Mouse (Mus musculus) adrenal gland, postnatal 36 days (tissue): ENCODE data around the gene Slc36a1. TPM values are rescaled to one million over a fixed set of nuclear protein-coding genes. Genes with fewer than 3 reads are reported as not detected.

Source experiments
- DNase-seq, 2 experiments: peaks; one replicate each; pipeline ENCODE4 v3.0.0; 2021; ENCODE audit warnings: mixed read lengths in 1 of 2
- total RNA-seq, 2 experiments: library from RNA; stranded (reverse); gene quantifications; 2 replicates each; pipeline ENCODE4 v1.2.3; 2021

Slc36a1 gene
- total RNA-seq, 2 experiments from 2014 or later: 14.5 to 18.4 TPM

DNA sequence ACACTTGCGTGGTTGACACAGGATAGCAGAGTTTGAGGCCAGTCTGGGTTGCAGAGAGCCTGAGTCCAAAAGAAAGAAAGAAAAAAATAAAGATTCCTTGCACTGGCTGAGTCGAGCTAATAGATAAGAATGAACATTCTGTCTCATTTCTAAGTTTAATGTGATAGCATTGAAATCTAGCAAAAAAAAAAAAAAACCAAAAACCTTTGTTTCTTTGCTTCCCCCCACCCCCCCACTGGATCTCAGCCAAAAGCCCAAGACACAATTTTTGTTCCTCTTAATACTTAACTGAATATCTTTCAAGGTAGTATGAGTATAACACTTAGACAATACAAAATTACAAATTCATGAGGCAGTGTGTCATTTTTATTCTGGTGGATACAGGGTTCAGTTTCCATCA lies 4.9 kb downstream of the Slc36a1 start:
- DNase-seq: no peak

DNA sequence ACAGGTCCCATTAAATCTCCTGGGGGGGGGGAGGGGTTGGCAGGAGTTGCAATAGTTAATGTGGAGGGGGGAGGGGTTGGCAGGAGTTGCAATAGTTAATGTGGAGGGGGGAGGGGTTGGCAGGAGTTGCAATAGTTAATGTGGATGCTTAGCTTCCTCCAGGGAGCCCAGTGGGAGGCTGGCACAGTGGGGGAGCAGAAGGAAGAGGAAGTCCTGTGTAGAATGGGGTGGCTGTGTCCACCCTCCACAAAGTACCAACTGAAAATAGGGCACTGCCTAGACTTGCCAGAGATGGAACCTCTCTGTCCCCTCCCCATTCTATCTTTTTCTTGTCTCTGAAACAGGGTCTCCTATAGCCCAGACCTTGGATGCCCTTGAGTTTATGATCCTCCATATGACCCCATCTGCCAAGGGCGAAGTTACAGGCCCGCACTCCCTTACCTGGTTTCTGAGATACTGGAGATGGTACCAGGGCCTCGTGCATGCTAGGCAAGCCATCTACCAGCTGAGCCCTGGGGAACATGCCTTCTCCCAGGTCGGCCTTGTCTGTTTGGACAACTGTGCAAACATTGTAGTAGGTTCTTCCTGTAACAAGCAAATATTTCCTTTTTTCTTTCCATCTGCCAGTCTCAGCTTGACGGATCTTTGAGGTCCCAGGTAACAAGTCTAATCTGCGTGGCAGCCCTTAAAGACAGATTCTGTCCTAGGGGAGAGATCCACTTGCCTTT lies 5.6 kb downstream of the Slc36a1 start:
- no peak for DNase-seq

- no peak for DNase-seq
Observed at GRCm38 (mm10) chr11:55213518-55213917, 9.4 kb downstream of the Slc36a1 start.

DNA sequence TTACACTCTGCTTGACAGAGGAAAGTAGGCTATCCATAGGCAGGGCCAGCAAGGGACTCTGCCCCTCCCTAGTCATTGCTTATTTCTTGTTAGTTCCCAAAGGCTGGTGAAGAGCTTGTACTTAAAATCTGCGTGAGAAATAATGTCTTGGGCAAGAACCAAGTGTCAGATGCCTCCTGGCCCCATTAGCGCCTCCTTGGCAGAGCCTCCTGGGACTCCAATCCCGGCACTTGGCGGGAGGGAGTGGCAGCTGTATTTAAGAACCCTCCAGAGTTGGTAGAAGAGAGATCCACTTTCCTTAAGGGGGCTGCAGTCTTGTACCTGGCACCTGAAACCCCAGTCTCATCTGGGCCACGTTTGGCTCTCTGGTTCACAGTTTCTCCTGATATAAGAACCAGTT lies 10.0 kb downstream of the Slc36a1 start:
- peak in 1 of 2 experiments; percentile 24 for DNase-seq

GRCm38 (mm10) chr11:55214978-55215377 lies 10.8 kb downstream of the Slc36a1 start:
- no peak for DNase-seq

DNA sequence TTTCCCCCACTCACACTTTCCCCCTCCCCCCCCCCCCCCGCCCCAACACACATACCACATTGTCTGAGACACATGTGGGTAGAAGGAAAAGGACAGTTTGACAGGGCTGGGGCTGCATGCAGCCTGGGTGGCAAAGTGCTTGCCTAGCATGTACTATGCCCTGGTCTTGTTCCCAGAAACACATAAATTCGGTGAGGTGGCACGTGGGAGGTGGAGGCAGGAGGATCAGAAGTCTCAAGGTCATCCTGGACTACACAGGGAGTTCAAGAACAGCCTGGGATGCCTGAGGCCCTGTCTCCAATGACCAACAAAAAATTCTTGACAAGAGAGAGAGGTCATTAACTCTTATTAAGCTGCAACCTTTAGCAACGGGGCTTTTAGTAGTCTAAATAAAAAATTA lies 11.9 kb downstream of the Slc36a1 start:
- DNase-seq: no peak

GRCm38 (mm10) chr11:55216830-55217229 lies 12.7 kb downstream of the Slc36a1 start:
- DNase-seq: no peak

DNA sequence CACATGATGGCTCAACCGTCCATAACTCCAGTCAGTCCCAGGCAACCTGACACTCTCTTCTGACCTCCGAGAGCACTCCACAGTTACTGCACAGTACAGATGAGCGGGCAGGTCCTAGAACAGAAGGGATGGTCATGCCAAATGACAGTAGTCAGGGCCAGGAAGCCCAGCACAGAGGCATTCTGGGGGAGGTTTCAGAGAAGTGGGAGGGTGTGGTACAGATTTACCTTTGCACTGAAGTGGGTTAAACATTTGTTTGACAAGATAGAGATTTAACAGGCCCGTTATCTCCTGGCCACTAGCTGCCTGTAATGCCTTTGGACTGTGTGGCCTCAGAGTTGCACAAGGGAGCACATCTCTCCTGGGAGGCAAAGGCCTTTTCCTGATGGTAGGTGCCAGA lies 13.3 kb downstream of the Slc36a1 start:
- DNase-seq: no peak

GRCm38 (mm10) chr11:55217880-55218279 lies 13.7 kb downstream of the Slc36a1 start:
- no peak for DNase-seq

DNA sequence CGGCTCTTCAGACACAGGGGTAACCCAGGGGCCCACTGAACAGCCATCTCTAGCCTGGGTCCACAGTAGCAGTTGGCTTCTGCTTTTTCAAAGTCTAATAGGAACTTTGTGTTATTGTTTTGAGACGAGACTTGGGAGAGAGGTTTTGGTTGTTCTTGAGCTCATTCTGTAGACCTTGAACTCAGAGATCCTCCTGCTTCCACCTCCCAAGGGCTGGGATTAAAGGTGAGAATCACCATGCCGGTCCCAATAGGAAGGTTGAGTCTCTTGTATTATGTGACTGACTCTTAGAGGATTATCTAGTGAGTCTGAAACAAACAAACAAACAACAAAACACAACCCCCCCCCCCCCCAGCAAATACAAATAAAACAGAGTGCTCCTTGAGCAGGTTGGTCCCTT lies 14.3 kb downstream of the Slc36a1 start:
- DNase-seq: no peak

DNA sequence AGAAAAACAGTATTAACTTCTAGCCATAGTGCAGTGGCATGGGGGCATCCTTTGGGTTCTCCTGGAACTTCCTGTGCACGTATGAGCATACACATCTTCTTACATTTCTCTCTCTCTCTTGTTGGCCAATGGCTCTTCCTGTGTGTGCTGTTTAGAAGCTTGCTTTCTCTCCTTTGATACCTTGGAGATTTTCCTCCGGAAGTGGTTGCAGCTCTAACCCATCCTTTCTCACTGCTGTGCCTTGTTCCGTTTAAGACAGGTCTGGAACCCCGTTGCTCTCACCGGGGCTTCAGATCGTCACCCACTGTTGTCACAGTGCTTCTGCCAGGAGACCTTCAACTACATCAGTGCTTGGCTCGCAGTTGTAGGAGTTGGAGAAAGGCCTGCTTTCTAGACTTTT lies 17.2 kb downstream of the Slc36a1 start:
- no peak for DNase-seq

- DNase-seq: no peak
Observed at GRCm38 (mm10) chr11:55231034-55231433, 26.9 kb downstream of the Slc36a1 start.

DNA sequence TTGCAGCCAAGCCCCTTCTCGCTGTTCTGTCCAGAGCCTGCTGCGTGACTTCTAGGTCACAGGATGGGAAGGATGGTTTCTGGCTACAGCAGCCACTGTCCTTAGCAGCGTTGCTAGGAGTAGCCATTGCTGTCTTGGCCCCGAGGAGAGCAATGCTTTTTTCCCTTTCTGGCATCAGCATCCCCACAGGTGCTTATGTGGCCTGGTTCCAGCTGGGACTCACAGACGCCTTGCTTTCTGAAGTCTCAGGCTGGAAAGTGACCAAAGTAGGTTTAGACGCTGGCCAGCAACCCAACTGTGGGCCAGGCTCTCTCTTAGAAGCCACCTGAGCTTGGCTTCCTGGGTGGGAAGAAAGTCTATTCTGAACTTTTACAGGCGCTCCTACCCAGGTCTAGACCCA lies 30.1 kb downstream of the Slc36a1 start:
- DNase-seq: no peak

DNA sequence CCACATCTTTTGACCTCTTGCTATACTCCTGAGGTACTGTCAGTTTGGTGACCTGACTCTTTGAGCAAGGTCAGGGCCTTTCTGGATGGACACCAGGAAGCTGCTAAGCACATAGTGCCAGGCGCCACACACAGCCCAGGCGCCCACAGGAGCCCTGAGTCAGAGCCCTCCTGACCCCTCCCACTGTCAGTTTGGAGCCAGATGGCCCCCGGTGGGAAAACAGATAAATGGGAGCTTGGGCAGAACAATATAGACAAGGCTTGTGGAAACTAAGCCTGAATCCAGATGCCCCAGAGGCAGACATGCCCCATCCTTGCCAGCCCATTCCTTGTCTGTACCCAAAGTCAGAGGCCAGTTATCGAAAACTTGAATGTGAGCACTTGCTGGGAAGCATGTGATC lies 30.6 kb downstream of the Slc36a1 start:
- DNase-seq: no peak

DNA sequence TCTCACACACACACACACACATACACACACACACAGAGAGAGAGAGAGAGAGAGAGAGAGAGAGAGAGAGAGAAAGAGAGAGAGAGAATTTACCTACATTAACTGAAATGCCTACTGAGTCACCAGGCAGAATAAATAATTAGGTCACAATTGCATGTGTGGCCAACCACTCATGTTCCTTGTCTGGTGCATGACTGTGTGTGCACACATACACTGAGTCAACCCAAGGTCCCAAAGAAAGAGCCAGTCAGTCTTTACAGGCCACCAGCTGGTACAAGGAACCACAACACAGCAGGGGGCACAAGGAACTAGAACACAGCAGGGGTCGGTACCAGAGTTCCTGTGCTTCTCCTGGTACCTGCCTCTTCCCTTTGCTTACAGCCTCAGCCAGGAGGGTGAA lies 32.7 kb downstream of the Slc36a1 start:
- DNase-seq: no peak

DNA sequence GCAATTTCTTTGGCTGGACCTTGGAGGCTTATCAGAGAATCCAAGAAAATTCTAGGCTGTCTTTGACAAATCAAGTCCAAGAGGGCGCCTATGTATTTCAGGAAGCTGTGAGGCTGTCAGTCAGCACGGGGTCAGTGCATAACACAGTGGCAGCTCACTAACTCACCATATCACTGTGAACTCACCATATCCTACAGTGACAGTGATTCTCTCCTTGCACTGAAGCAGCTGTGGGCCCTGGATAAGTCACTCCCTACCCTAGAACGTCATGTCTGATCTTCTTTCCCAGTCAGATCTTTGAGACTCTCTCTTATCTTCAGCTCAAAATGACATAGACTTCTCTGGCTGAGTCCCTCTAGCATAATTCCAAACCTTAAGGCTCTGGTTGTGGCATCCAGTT lies 35.3 kb downstream of the Slc36a1 start:
- no peak for DNase-seq

DNA sequence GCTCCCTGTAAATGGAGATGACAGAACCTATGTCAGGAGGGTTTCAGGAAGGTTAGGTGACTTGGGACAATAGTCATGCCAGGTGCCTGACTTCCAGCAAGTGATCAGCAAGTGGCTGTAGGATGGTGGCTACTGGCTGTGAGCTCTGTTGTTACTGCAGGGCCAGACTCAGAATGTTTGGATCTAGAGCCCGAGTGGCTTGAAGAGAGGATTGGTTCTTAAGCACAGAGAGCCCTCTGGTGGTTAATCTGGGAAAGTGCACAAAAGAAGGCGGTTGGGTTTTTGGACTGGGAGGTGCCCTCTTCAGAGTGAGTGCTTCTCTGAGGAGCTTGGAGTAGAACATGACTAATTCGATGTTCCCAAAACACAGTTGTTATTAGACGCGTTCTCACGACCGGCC lies 36.4 kb downstream of the Slc36a1 start:
- peak; percentile 69 to 71 for DNase-seq

DNA sequence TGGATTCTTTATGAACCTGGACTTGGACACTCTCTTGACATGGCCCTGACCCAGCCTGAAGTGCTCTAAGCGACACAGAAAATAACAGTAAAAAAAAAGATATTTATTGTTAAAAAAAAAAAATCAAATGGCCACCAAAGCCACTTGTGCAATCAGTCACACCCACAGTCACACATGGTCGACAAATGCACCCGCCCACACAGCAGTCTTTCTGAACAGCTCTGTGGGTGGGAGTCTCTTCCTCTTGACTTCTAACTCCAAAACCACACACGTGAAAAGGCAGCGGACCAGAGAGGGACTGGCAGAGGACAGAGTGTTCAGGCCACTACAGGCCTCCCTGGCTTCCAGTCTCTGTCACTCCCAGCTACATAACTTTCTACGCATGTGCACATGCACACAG lies 46.4 kb downstream of the Slc36a1 start:
- no peak for DNase-seq

DNA sequence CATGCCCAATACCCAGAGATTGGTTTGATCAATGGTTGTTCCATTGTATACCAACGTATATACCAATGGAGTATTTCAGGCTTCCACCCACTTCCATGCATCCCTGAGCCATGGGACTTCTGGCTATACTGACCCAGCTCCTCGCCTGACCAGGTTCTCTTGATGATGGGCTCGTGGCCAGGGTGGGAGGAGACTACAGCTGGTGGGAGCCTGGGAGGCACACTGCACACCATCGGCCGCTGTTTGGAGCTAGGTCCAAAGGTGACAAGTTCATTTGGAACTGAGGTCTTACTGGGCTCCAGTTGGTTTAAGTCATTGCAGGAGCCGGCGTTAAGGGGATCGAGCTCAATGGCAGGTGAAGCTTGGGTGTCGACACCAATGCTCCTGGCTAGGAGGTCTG lies 49.2 kb downstream of the Slc36a1 start:
- DNase-seq: no peak

DNA sequence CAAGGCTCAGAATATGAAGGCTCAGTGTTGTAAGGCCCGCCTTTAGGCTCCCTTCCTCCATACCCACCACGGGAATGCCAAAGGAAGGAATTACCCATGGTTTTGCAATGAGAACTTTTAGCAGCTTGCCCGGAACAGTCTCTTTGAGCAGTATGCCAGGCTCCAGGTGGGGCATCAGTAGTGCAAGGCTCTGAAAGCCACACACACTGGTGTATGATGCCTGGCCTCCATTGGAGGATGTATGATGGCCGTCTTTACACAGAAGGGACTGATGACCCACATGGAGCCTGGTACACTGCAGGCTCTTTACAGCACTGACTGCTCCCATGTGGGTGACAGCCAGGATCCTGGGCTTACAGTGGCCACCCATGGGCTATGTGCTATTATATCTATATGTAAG lies 57.0 kb downstream of the Slc36a1 start:
- DNase-seq: no peak

DNA sequence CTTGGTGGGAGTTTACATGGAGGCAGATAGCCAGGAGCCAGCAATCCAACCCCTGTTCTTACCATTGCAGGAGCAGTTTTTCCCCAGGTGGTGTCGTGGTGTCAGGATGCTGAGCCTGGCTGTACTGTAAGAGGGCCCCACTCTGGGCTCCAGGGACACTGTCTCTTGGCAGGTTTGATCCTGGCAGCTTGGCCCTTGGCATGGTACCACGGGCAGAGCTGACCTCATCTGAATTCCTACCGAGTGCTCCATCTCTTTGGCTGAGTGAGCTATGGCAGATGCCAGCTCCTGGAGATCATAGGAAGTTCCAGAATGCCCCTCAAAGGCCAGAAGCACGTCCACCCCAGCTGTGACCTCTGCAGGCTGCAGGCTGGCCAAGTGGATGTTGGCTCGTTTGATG lies 57.9 kb downstream of the Slc36a1 start:
- peak; percentile 15 to 48 for DNase-seq

GRCm38 (mm10) chr11:55264318-55264717 lies 60.2 kb downstream of the Slc36a1 start:
- no peak for DNase-seq

GRCm38 (mm10) chr11:55265647-55266046 lies 61.5 kb downstream of the Slc36a1 start:
- no peak for DNase-seq

DNA sequence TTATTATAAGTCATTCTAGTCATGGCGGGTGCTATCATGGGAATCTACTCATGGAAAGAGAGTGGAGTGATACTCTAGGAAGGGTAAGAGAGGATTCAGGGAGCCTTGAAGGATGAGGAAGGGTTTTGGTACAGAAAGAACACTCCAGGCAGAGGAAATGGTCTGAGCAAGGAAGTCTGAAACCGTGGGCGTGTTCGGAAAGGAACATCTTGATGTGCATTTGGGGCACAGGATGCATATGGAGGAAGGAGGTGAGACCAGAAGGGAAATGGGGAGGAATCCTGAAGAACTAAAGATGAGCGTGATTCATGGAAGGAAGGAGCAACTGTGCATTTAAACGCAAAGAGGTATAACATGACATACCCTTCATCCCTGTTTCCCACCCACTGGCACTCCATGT lies 64.4 kb downstream of the Slc36a1 start:
- no peak for DNase-seq

DNA sequence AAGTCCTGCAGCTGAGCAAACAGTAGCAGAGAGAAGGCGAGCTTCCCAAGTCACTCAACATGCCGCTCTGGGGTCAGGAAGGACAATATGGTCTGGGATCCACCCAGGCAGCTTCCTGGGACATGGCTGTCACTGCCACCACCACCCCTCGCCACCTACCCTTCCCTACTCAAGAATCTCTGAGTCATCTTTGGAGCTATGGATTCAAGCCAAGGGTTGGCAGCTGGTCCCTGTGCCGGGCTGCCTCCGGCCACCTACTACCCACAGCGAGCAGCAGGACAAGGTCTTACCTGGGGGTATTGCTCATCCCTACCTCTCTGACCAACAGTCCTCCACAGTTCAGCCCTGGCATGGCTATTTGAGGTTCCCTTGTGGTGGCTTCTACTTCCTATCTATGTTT lies 70.6 kb downstream of the Slc36a1 start:
- peak; percentile 66 to 67 for DNase-seq
